Mouse (Mus musculus) myocyte (in vitro differentiated cells): Measurements from ENCODE around the gene Fam178b.
"Not testable (repeated sequence)": the region's sequence is repeated elsewhere in the genome, so short reads cannot be mapped to it uniquely, and the experiment has no call there.

Experiments
- CEBPB ChIP-seq: IDR thresholded peaks from 2 replicates; pipeline ENCODE4 v1.6.1; 2011; ENCODE audit warnings: mild to moderate bottlenecking, moderate library complexity; ENCODE audit not compliant: poor library complexity, insufficient read depth, severe bottlenecking
- E2F4 ChIP-seq: IDR thresholded peaks from one replicate; pipeline ENCODE4 v1.6.1; 2011; ENCODE audit warnings: mild to moderate bottlenecking, control low read depth, moderate library complexity; ENCODE audit not compliant: insufficient read depth
- MAX ChIP-seq: IDR thresholded peaks from one replicate; pipeline ENCODE4 v1.6.1; 2011; ENCODE audit warnings: low read depth, mild to moderate bottlenecking, control low read depth
- MYOD1 ChIP-seq, 3 experiments: IDR thresholded peaks; one replicate each; pipeline ENCODE4 v1.6.1; 2011; ENCODE audit warnings: control low read depth in 2 of 3, low read depth in 2 of 3, mild to moderate bottlenecking in 2 of 3, moderate library complexity in 1 of 3; ENCODE audit not compliant: insufficient read length in 2 of 3, control insufficient read depth in 1 of 3
- MYOG ChIP-seq, 3 experiments: IDR thresholded peaks; one replicate each; pipeline ENCODE4 v1.6.1; 2011; ENCODE audit warnings: control low read depth in 2 of 3, low read depth in 2 of 3, mild to moderate bottlenecking in 2 of 3; ENCODE audit not compliant: insufficient read length in 2 of 3, control insufficient read depth in 1 of 3, insufficient read depth in 1 of 3
- POLR2A ChIP-seq: IDR thresholded peaks from one replicate; pipeline ENCODE4 v1.6.1; 2011; ENCODE audit warnings: low read depth, mild to moderate bottlenecking, control low read depth, moderate library complexity; ENCODE audit not compliant: insufficient read length
- POLR2AphosphoS2 ChIP-seq: IDR thresholded peaks from one replicate; pipeline ENCODE4 v1.6.1; 2011; ENCODE audit warnings: low read depth, control low read depth; ENCODE audit not compliant: insufficient read length
- REST ChIP-seq: IDR thresholded peaks from one replicate; pipeline ENCODE4 v1.6.1; 2011; ENCODE audit warnings: mild to moderate bottlenecking, control low read depth, moderate library complexity; ENCODE audit not compliant: insufficient read depth, insufficient read length
- SRF ChIP-seq: IDR thresholded peaks from one replicate; pipeline ENCODE4 v1.6.1; 2011; ENCODE audit warnings: low read depth; ENCODE audit not compliant: control insufficient read depth, insufficient read length
- TCF12 ChIP-seq: IDR thresholded peaks from one replicate; pipeline ENCODE4 v1.6.1; 2011; ENCODE audit warnings: mild to moderate bottlenecking, control low read depth; ENCODE audit not compliant: poor library complexity, insufficient read depth, severe bottlenecking
- USF1 ChIP-seq: IDR thresholded peaks from one replicate; pipeline ENCODE4 v1.6.1; 2011; ENCODE audit warnings: low read depth, mild to moderate bottlenecking, control low read depth, moderate library complexity

GRCm38 (mm10) chr1:36536783-36537182 is 146.2 kb downstream of the Fam178b start, which contains the start of gene Ankrd23:
- not testable (repeated sequence) for TF ChIP-seq E2F4; POLR2A; CEBPB; USF1; MAX; MYOD1 (IDR thresholded peaks at IDR 0.05; ENCODE audit: control insufficient read depth in 1 of 3, insufficient read length in 2 of 3, low read depth in 2 of 3); MYOG (IDR thresholded peaks at IDR 0.05; ENCODE audit: control insufficient read depth in 1 of 3, insufficient read depth in 1 of 3, insufficient read length in 2 of 3, low read depth in 2 of 3); POLR2AphosphoS2; SRF; TCF12; REST
